Mouse (Mus musculus): Measurements from ENCODE around the gene Mettl22. TPM values are rescaled to one million over a fixed set of nuclear protein-coding genes. Genes with fewer than 3 reads are reported as not detected.

Gene Mettl22
- polyA plus RNA-seq, 1 experiment from 2014 or later, result 21.1 TPM

DNA sequence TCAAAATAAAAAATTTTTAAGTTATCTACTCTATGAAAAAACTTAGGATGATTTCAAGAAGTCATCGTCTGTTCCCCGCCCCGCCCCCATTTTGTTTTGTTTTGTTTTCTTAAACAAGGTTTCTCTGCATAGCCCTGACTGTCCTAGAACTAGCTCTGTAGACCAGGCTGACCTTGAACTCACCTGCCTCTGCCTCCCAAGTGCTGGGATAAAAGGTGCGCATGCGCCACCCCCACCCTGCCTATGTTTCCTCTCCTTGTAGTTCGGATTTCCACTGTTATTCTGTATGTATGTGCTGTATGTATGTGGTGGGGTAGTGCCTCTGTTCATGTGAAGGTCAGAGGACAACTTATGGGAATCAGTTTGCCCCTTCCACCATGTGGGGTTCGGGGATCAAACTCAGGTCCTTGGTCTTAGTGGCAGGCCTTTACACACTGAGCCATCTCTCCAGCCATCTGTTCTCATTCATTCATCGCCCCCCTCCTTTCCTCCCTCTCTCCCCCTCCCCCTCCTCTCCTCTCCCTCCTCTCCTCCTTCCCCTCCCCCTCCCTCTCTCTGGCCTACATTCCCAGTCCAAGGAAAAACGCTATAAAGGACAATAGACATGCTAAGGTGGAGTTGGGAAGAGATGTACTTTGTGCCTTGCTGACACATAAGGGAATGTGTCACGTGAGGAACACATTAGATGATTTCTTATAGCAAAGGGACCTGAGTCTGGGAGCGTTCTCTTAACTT lies 64.0 kb downstream of the Mettl22 start:
- no peak for ATAC-seq (ENCODE audit: low FRiP score)
- Histone ChIP-seq H3K36me3 (replicated peaks) (no peaks in the 10 kb centered on the region), H3K9ac (no peak overlapping the region), H3K27ac (no peak overlapping the region), H3K4me2 (no peak overlapping the region), H3K4me3 (replicated peaks) (no peak overlapping the region), H3K4me1 (peaks cover 14% of the 10 kb centered on the region), H3K9me3 (no peaks in the 10 kb centered on the region), H3K27me3 (peaks cover 21% of the 10 kb centered on the region)
- 88% methylated on average over 11 of the region's 11 CpGs for WGBS

- H3K4me2 ChIP-seq, result no peak overlapping the region
- ATAC-seq (ENCODE audit: low FRiP score), result no peak
- WGBS, result 88% methylated on average over 6 of the region's 6 CpGs
- peaks cover 13% of the 10 kb centered on the region for H3K27me3 ChIP-seq
- H3K4me3 ChIP-seq (replicated peaks), result no peak overlapping the region
- no peak overlapping the region for H3K27ac ChIP-seq
- H3K9ac ChIP-seq, result no peak overlapping the region
- H3K4me1 ChIP-seq, result peaks cover 21% of the 10 kb centered on the region
- no peaks in the 10 kb centered on the region for H3K36me3 ChIP-seq (replicated peaks)
- no peaks in the 10 kb centered on the region for H3K9me3 ChIP-seq
Measured at GRCm38 (mm10) chr16:8535411-8535810, 64.8 kb downstream of the Mettl22 start.

DNA sequence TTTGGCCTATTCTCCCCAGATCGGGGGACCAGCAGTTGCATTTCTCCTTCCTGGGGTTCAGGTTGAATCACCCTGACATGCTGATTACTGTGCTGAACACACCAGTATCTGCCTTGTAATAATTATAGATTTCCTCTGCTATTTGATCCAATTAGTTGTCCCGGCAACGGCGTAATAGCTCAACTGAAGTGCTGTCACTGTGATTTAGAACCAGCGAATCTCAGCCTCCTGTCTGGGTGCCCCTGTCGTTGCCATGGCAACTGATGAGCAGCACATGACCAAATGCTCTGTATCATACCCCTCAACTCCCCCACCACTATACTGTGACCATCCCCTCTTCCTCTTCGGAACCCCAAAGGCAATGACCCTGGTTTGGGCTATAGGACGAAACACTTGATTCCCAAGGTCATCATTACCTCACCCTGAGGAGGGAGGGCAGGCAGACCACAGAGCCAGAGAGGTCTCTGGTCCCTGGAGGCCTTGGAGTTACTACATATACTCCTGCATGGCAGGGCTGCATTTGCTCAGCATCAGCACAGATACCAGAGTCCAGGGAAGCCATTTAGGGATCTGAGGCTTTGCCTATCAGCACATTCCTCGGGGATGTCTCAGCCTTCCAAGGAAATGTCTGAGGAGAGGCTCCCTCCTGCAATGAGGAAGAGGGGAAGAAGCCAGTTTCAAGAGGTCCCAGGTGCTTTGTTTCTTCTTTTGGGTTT lies 68.7 kb downstream of the Mettl22 start:
- 33% methylated on average over 9 of the region's 9 CpGs for WGBS
- Histone ChIP-seq H3K27ac (peak overlapping the region; percentile 89), H3K4me3 (replicated peaks) (no peak overlapping the region), H3K36me3 (replicated peaks) (no peaks in the 10 kb centered on the region), H3K9ac (no peak overlapping the region), H3K4me2 (peak overlapping the region; percentile 31), H3K9me3 (no peaks in the 10 kb centered on the region), H3K4me1 (peaks cover 30% of the 10 kb centered on the region), H3K27me3 (no peaks in the 10 kb centered on the region; the same call in 1 of the 2 replicates)
- peak; percentile 93 for ATAC-seq (ENCODE audit: low FRiP score)

Other genes with a start within 250 kb of the Mettl22 start
- gene Tmem114, start 45.7 kb upstream of the Mettl22 start, polyA plus RNA-seq (2016; fragmentation: Nextera tagmentation; extraction: Ambion mirVana), result not detected in 2 replicates
- 37.9 and 49.9 TPM in 2 replicates for gene Abat, start 42.6 kb downstream of the Mettl22 start, polyA plus RNA-seq (2016; fragmentation: Nextera tagmentation; extraction: Ambion mirVana)
- gene Pmm2, start 166.9 kb downstream of the Mettl22 start, polyA plus RNA-seq (2016; fragmentation: Nextera tagmentation; extraction: Ambion mirVana), result 46.7 and 54.1 TPM in 2 replicates
- 24.3 and 25.4 TPM in 2 replicates for gene Tmem186, start 166.9 kb downstream of the Mettl22 start, polyA plus RNA-seq (2016; fragmentation: Nextera tagmentation; extraction: Ambion mirVana)
- 191 and 210 TPM in 2 replicates for gene Carhsp1, start 201.4 kb downstream of the Mettl22 start, polyA plus RNA-seq (2016; fragmentation: Nextera tagmentation; extraction: Ambion mirVana)
- not detected in 2 replicates for gene Gm5767, start 210.0 kb downstream of the Mettl22 start, polyA plus RNA-seq (2016; fragmentation: Nextera tagmentation; extraction: Ambion mirVana)

All from forebrain, embryonic 12.5 days (tissue).